Mouse (Mus musculus) lung, adult 2 months (tissue): ENCODE measurements around the gene Wnt7b. TPM values are rescaled to one million over a fixed set of nuclear protein-coding genes. Genes with fewer than 3 reads are reported as not detected.

Experiments
- DNase-seq: peaks from one replicate; pipeline ENCODE4 v3.0.0; 2022
- H3K4me1 ChIP-seq: fragments of 200-500 bp; 2 replicates; pipeline ENCODE4 v1.6.1; 2011; ENCODE audit warnings: low read length; ENCODE audit not compliant: control insufficient read depth, insufficient read depth
- H3K4me3 ChIP-seq: fragments of 200-500 bp; replicated peaks from 2 replicates; pipeline ENCODE3; 2011; ENCODE audit warnings: low read depth, mild to moderate bottlenecking, control low read depth, low read length; ENCODE audit errors: extremely low read depth
- CTCF ChIP-seq: fragments of 200-500 bp; IDR thresholded peaks from 2 replicates; pipeline ENCODE4 v1.5.1; 2011; ENCODE audit warnings: mild to moderate bottlenecking, low read length, control low read depth; ENCODE audit not compliant: insufficient read depth
- POLR2A ChIP-seq: fragments of 200-500 bp; IDR thresholded peaks from 2 replicates; pipeline ENCODE4 v1.6.1; 2011; ENCODE audit warnings: low read depth, mild to moderate bottlenecking, control low read depth, low read length, borderline replicate concordance; ENCODE audit errors: extremely low read depth
- WGBS: fragments of 180-500 bp; shearing (Covaris S2); methylation state at CpG from one replicate; pipeline ENCODE4 v1.1.7; 2018; 5-methylcytosine and 5-hydroxymethylcytosine counted together
- polyA plus RNA-seq: library from polyadenylated mRNA; depleted of rRNA; stranded (reverse); fragments of >200 nt; gene quantifications from 2 replicates; pipeline ENCODE4 v1.2.3, GENCODE M21; 2012

Wnt7b gene
- polyA plus RNA-seq, 1 experiment = 13.2 TPM

DNA sequence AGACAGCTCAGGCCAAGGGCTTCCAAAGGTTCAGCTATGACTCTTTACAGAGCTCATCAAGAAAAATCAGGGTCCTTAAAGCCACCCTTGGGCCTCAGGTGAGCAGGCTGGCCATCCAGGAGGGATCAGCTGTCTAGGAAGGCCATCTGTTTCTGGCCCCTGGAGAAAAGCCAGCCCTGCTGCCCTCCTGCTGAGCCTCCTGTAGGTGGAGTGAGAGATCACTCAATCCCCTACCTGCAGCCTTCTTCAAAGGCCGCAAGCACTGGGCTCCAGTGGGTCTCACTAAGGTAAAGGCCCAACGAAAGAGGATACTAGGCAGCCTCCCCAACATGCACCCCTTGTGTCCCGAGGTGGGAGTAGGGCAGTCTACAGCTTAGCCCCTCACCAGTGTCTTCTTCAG, 50.2 kb downstream of the Wnt7b start:
- no peak for DNase-seq
- TF ChIP-seq CTCF (peak; percentile 17; the same call in 1 of the 2 replicates), POLR2A (no peak)
- no peak overlapping the region for H3K4me3 ChIP-seq
- WGBS = 62% methylated on average over 3 of the region's 3 CpGs
- no peaks in the 10 kb centered on the region for H3K4me1 ChIP-seq

DNA sequence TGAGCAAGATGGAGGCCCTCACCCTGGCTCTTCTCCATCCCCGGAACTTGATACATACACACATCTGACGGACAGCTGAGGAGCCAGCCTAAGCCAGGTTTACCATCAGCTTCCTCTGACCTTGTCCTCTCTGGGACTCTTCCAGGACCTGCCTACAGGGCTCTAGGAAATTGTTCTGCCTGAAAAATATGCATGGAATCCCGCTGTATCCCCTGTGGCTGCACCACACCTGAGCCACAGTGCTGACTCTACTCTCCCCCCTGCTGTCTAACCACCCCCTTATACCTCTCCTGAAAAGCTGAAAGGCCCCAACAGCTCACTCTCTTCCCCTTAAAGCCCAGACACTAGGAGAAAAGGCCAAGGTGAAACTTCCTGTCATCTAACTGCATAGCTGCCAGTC, 52.4 kb downstream of the Wnt7b start:
- WGBS = 46% methylated on average over 3 of the region's 3 CpGs
- no peak for DNase-seq
- TF ChIP-seq CTCF (no peak), POLR2A (no peak)
- Histone ChIP-seq H3K4me3 (no peak overlapping the region), H3K4me1 (no peaks in the 10 kb centered on the region)

DNA sequence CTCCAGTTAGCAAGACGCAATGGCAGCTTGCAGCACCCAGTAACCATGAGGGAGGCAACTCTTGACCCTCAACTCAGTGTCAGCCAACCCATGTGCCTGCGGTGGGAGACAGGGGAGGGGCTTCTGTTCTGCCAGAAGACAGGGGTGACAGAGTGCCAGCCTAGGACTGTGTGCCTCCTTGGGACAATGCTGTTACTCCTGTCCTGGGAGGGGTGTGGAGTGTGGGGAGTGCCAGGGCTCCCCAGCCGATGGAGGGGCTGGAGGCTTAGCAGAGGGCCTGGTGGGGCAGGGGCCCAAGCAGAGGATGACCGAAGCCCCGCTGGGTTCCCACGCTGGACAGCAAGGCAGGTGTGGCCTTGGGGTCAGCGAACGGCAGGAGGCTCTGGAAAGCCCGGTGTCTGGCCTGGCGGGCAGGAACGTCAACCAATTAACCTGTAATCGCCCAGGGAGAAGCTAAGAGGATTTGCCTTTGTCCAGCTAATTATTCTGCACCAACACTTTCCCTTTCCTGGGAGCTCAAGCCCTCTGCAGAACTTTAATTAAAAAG, 57.8 kb downstream of the Wnt7b start:
- DNase-seq = no peak
- Histone ChIP-seq H3K4me1 (peaks cover 4% of the 10 kb centered on the region; the same call in 1 of the 2 replicates), H3K4me3 (no peak overlapping the region)
- 63% methylated on average over 12 of the region's 12 CpGs for WGBS
- TF ChIP-seq POLR2A (no peak), CTCF (no peak)

DNA sequence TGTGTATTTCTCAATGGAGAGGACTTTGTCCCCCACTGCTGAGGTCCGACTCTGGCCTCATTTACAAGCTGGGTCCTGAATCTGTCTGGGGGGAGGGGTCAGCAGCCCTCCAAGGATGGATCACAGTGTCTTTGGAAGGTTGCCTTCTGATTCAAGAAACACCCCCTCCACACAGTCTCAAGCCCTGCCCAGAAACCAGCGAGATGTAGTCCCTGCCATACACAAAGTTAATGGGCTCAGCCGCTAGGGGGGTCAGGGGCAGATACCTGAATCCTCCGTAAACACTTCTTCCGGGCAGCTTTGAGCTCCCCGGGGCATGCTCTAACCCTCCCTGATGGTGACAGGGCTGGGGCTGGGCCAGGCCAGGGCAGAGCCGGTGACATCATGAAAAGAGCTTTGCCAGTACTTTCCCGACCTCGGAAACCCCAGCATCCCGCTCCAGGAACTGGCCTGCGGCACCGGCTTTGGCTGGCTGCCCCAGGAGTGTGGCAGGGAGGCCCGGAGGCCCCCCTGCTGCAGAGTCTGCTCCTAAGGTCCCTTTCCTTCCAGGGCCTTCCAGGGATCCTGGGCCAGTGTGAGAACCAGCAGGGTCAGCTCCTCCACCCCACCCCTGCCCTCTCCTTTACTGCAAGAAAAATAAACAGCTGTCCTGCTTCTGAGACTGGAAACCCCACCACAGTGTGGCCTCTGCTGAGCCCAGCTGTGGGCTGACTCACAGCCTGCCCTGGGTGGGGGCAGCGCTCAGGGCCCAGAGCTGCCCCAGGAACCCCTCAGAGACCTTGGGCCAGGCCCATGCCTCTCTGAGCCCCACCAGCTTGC, 58.9 kb downstream of the Wnt7b start:
- Histone ChIP-seq H3K4me3 (no peak overlapping the region), H3K4me1 (peaks cover 4% of the 10 kb centered on the region; the same call in 1 of the 2 replicates)
- TF ChIP-seq CTCF = no peak
- no peak for TF ChIP-seq POLR2A
- DNase-seq = peak; percentile 48
- 6% methylated on average over 14 of the region's 14 CpGs for WGBS

DNA sequence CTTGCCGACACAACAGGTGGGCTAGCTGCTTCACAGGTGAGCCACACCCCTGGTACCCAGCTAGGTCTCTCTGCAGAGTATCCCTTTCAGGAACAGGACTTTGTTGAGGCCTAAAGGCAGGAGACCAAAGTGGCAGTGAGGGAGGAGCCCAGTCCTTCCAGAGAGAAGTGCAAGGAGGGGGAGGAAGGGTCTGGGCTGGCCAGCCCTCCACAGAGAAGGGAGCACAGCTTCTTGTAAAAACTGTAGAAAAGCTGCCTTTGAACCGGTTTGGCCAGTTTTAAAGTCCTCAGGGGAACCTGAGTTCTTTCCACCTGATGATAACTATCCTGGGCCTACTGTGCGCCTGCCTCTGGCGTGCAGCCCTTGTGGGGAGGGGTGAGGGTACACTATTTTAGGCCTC, 62.8 kb downstream of the Wnt7b start:
- no peak overlapping the region for H3K4me3 ChIP-seq
- no peak for TF ChIP-seq POLR2A
- TF ChIP-seq CTCF = no peak
- WGBS = 54% methylated on average over 4 of the region's 4 CpGs
- DNase-seq = no peak
- peaks cover 4% of the 10 kb centered on the region; the same call in 1 of the 2 replicates for H3K4me1 ChIP-seq

DNA sequence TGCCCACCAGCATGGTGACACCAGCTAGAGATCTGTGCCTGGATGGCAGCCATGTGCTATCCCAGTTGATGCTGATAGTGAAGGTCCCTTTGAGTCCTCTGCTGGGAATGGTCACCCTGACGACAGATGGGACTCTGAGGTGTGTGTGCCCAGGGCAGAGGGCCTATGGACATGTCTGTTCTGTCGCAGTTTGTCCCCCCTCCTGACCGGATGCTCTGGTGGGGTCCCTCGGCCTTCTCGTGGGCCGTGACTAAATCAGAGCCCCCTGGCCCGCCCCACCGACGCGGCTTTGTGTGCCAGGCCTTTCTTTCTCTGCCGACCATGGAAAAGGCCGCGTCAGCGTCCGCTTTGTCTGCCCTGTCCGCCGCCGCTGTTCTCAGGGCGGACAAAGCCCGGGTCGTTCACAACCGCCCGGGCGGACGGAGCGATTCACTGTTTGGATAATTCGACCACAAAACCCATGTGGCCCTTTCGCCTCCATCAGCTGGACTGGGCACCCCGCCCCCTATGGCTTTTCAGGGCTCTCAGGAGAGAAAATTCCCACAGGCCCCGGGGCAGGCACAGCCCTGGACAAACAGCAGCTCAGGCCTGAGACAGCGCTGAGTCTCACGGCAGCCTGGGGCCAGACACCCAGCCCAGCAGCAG, 74.8 kb downstream of the Wnt7b start:
- Histone ChIP-seq H3K4me3 (no peak overlapping the region), H3K4me1 (no peaks in the 10 kb centered on the region)
- TF ChIP-seq CTCF (no peak), POLR2A (no peak)
- WGBS = 76% methylated on average over 31 of the region's 32 CpGs
- no peak for DNase-seq

DNA sequence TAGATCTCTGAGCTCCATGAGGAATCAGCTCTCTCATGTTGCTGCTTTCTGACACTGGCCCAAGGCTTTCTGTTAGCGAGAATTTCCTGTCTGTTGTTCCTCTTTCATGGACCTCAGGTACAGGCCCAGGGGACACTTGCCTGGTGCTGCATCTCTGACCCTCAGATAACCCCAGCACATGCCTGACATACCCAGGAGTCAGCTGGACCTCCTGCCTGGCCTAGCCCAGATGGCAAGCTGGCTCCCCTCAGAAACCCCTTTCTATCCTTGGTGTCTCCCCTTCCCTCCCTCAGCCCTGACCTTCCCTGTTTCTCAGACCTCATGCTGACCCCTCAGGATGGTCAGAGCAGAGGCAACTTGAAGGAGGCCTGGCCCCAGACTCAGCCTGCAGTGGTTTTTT, 75.6 kb downstream of the Wnt7b start:
- WGBS = 56% methylated on average over 1 of the region's 1 CpGs
- Histone ChIP-seq H3K4me3 (no peak overlapping the region), H3K4me1 (no peaks in the 10 kb centered on the region)
- TF ChIP-seq CTCF (no peak), POLR2A (no peak)
- no peak for DNase-seq

DNA sequence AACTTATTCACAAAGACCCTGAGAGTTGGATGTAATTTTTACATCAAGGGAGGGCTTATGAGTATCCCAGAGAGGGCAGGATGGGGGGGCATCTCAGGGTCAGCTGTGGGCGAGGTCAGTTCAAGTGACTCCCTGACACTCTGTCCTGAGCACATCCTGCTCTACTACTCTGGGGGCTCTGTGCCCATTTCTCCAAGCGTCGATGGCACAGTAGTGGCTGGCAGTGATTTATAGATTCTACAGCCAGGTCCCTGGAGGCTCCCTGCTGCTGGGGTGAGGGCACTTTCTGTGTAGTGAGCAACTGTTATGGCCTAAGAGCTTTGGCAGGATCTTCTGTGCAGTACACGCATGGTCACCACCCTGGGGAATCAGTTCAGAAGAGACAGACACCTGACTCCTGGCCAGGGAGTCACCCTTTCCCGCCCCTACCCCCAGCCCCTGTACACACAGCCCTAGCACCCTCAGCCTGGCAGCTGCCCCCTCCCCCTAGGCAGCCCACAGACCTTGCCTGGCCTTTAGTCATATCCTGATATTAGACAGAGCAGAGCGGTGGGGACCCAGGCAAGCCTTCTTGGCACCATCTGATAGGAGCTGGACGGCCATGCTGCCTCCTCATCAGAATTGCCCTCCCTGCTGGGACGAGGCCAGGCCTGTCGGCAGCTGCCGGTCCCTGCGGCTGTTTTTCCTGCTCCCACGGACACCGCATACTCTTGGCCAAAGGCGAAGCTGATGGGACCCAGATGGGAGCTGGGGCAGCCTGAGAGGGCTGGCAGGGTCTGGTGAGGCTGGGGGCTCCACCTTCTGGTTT, 77.0 kb downstream of the Wnt7b start:
- H3K4me3 ChIP-seq = no peak overlapping the region
- no peak for TF ChIP-seq CTCF
- TF ChIP-seq POLR2A = no peak
- 53% methylated on average over 14 of the region's 14 CpGs for WGBS
- DNase-seq = no peak
- H3K4me1 ChIP-seq = no peaks in the 10 kb centered on the region

DNA sequence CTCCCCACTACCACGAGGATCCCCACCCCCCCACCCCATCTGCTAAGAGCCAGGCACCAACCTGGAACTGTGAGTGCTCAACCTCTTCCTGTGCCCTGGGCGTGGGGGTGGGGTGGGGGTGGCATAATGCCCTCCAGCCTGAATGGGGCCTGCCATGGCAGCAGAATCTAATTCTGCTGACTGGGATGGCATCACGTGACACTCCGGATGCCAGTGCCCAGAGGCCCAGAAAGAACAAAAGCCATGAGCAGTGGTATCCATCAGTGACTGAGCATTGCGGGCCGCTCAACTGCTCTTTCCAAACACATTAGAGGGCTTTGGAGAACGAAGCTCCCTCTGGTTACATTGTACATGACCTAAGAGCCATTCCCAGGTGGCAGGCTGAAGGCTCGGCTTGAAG, 79.1 kb downstream of the Wnt7b start, which contains the start of gene 7530416G11Rik:
Gene 7530416G11Rik (minus strand): TSS at position 101 of the 400 bp plus-strand sequence.
- Histone ChIP-seq H3K4me3 (no peak within 1 kb of the TSS), H3K4me1 (no peaks in the 10 kb centered on the region)
- DNase-seq = no peak
- 80% methylated on average over 8 of the region's 8 CpGs for WGBS
- no peak for TF ChIP-seq CTCF
- no peak for TF ChIP-seq POLR2A
